Mouse (Mus musculus): ENCODE results near the gene Rapgef1.

GRCm38 (mm10) chr2:29784290-29784689 lies 164.8 kb downstream of the Rapgef1 start:
- TF ChIP-seq CTCF (IDR thresholded peaks at IDR 0.05; ENCODE audit: insufficient read depth, low read length) (no peak), POLR2A (IDR thresholded peaks at IDR 0.05; ENCODE audit: borderline replicate concordance, extremely low read depth, low read depth, low read length) (no peak)
